Mouse (Mus musculus) neural tube, postnatal 0 days (tissue): ENCODE measurements around the gene Pycr2. TPM values are rescaled to one million over a fixed set of nuclear protein-coding genes. Genes with fewer than 3 reads are reported as not detected.

ENCODE experiments used
- polyA plus RNA-seq: library from polyadenylated mRNA; unstranded; fragments of >200 nt; fragmentation: Nextera tagmentation; extraction: Ambion mirVana; gene quantifications from 2 replicates; pipeline ENCODE4 v1.2.1, GENCODE M21; 2015

Pycr2 gene
- polyA plus RNA-seq = 62.8 and 68.7 TPM in 2 replicates

DNA sequence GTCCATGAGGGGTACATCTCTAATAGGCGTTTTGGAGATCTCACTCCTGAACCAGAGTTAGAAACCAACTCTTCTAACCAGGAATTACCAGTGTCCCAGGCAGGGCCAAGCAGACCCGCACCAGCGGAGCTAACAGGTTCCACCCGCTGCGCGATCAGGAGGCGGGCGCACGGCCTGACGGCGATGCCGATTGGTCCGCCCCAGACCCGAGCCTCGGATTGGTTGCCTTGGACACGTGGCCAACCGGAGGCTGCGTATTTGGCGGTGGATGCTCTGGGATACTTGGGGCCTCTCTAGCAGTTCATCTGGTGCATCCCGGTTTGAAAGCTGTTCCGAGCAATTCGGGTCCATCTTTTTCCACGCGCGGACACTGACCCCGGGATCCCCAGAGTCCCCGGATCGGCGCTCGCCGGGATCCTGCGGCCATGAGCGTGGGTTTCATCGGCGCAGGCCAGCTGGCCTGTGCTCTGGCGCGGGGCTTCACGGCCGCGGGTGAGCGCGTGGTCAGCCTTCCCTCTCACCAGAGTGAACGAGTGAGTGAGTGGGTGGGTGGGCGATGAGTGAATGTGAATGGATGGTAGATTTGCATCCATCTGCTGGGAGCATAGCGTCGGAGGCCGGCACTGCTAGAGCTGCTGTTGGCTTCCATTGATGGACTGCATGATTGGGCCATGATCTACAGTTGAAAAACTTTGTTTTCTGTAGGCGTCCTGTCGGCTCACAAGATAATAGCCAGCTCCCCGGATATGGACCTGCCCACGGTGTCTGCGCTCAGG is at the start of gene Pycr2:
Gene Pycr2 (plus strand): TSS at position 255 of the 776 bp plus-strand sequence.

GRCm38 (mm10) chr1:180892808-180893207 is 11.3 kb upstream of the Pycr2 start, which contains the start of gene Lefty2:
TSS of gene Lefty2 (plus strand) at chr1:180893108.

GRCm38 (mm10) chr1:180934467-180935419 is 30.6 kb downstream of the Pycr2 start, which contains the start of gene Lefty1:
TSS of gene Lefty1 (plus strand) at chr1:180935022.

GRCm38 (mm10) chr1:180942166-180943031 is 38.3 kb downstream of the Pycr2 start, which contains the start of gene Tmem63a:
TSS of gene Tmem63a (plus strand) at chr1:180942344.

Other genes with a start within 250 kb of the Pycr2 start
- not detected in 2 replicates for gene Mixl1, start 207.3 kb upstream of the Pycr2 start, polyA plus RNA-seq
- 20.6 and 21.7 TPM in 2 replicates for gene Acbd3, start 178.2 kb upstream of the Pycr2 start, polyA plus RNA-seq
- 1,707 and 1,709 TPM in 2 replicates for gene H3f3a, start 90.3 kb upstream of the Pycr2 start, polyA plus RNA-seq
- gene Sde2, start 53.2 kb upstream of the Pycr2 start, polyA plus RNA-seq = 21.3 and 24.1 TPM in 2 replicates
- gene Lefty2, start 11.2 kb upstream of the Pycr2 start, polyA plus RNA-seq = 5.2 and 6.1 TPM in 2 replicates
- 0.23 and 1.1 TPM in 2 replicates for gene Lefty1, start 30.7 kb downstream of the Pycr2 start, polyA plus RNA-seq
- gene Tmem63a, start 38.1 kb downstream of the Pycr2 start, polyA plus RNA-seq = 3.5 and 3.6 TPM in 2 replicates
- 14.4 and 17.8 TPM in 2 replicates for gene Ephx1, start 116.6 kb downstream of the Pycr2 start, polyA plus RNA-seq
- gene 9130409I23Rik, start 146.9 kb downstream of the Pycr2 start, polyA plus RNA-seq = not detected in 2 replicates
- gene Nvl, start 239.9 kb downstream of the Pycr2 start, polyA plus RNA-seq = 27.4 and 31.2 TPM in 2 replicates
- gene Cnih4, start 240.4 kb downstream of the Pycr2 start, polyA plus RNA-seq = 60.3 and 60.9 TPM in 2 replicates